Mouse (Mus musculus): ENCODE data around the gene Olfr1044.

DNA sequence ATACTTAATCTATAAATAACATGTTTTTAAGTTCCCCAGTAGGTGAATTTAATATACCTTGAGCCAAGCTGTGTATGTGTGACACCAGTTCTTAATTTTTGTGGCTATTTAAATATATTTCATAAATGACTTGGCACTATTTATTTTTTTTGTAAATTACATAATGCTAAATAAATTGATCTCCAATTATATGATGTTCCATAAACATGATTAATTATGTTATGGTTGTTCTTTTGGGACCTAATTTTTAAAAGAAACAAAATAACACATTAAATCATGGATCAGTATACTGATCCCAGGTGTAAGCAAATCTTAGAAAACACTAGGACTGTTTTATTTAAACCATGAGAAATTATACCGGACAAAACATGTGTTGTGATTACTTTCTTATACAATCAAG is 41.8 kb downstream of the Olfr1044 start, which contains the start of gene Olfr1039:
- TF ChIP-seq POLR2A (IDR thresholded peaks at IDR 0.05; ENCODE audit: borderline replicate concordance, insufficient read depth, low read length) (no peak), CTCF (IDR thresholded peaks at IDR 0.05; ENCODE audit: borderline replicate concordance, insufficient read depth, low read depth, low read length) (no peak)

All from cerebellum, adult 2 months (tissue).